Mouse (Mus musculus) CD8-positive naive resting alpha-beta T cell, adult 2 months (primary cell): ENCODE measurements around the gene Cdcp1.

Experiments used
- DNase-seq, 2 experiments: peaks; one replicate each; pipeline ENCODE4 v3.0.0; 2022; ENCODE audit warnings: low read depth in 2 of 2, low spot score in 2 of 2

Cdcp1 gene

GRCm38 (mm10) chr9:123219826-123220225, 4.0 kb upstream of the Cdcp1 start:
- DNase-seq, result no peak

- DNase-seq, result no peak
These were observed 2.5 kb downstream of the Cdcp1 start for GRCm38 (mm10) chr9:123213371-123213770.

DNA sequence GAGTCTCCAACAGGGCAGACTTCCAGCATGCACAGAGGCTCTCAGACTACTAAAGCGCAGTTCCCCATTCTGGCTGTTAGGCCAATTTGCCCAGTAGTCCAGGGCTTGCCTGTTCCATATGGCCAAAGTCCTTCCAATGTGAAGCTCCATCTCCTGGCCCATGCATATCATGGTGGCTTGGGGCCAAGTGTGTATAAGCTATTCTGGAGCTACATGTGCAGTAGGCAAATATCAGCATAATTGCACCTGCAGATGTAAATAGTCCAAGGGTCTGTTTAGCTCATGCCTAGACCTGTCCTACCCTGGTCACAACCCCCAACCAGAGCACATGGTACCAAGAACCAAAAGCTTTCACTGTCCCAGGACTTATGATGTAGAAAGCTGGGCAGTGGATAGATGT, 7.9 kb downstream of the Cdcp1 start:
- DNase-seq, result no peak

DNA sequence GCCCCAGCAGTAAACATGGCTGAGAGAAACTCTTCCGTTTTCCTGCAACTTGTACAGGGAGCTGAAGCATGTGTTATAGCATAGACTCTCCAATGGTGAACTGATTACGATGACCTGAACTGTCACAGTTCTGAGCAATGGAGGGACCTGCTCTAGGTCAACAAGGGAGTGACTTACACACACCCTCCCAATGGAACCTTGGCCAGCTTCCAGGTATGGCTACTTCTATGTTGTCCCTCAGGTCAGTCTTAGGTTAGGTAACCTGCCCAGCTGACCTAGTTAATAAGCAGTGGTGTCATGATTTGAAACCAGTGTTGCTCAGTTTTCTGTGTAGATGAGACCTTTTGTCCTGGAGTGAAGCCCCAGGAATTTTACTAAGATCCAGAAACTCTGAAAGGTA, 8.9 kb downstream of the Cdcp1 start:
- DNase-seq, result no peak

GRCm38 (mm10) chr9:123206526-123206925, 9.3 kb downstream of the Cdcp1 start:
- DNase-seq, result no peak

DNA sequence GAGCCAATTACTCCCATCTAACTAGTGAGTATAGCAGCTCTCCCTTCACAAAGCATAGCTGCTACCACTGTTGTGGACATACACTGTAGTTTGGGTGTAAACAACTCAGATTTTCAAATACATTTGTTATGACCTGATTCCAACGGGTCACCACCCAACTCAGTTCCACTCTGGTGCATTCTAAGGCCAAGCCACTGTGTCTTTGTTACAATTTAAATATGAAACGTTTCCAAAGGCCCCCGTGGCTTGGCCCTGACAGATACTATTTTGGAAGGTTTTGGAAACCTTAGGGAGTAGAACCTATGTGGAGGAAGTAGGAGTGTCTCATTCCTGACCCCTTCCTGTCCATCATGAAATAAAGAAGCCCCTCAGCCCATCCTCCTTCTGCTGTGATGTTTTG, 15.7 kb downstream of the Cdcp1 start:
- DNase-seq, result no peak

DNA sequence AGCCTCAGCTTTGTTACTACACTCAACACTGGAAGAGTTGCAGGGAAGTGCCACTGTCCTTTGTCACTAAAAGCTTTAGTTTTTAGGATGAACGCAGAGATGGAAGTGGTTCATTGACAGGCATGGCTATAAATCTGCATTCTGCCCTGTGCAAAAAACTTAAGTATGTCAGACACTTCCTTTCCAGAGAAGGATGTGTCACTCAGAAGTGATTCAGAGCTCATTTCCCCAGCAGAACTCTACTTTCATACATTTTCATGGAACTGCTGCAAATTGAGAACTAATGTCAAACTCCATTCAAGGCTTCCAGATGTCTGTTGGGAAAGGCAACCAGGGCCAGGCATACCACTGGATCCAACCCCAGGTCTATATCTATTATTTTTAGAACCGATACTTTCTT, 27.6 kb downstream of the Cdcp1 start:
- DNase-seq, result no peak

DNA sequence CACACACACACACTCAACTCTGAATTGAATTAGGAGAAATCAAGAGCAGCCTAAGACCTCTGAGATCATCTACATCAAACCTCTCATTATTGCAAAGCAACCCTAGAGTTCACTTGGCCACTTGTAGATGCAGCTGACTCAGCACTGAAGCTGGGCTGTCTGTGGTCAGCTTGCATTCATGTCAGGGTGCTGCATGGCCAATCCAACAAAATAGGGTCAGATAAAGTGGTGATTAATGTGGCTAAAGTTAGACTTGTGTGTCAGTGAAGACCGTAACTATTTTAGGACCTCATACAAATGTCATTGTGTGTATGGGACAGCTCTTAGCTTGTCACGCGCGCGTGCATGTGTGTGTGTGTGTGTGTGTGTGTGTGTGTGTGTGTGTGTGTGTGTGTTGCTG, 28.2 kb downstream of the Cdcp1 start:
- no peak for DNase-seq

GRCm38 (mm10) chr9:123186151-123186550, 29.7 kb downstream of the Cdcp1 start:
- no peak for DNase-seq

DNA sequence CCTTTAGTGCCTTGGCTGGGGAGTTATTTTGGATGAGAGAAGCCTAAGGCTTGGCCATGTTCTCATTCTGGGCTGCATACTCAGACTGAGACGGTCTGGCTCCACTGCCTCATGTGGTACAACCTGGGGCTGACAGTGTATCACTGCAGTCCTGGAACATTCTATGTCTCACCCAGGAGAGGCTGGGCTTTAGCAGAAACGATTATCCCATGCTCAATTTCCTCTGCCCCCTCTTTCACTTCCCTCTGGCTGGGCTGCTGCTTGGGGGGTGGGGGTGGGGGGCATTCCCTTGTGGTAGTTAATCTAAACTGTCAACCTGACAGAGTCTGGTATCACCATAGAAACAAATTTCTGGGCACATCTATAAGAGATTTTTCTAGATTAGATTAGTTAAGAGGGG, 30.3 kb downstream of the Cdcp1 start:
- DNase-seq, result no peak

- no peak for DNase-seq
These were observed 32.6 kb downstream of the Cdcp1 start for GRCm38 (mm10) chr9:123183226-123183625.

GRCm38 (mm10) chr9:123180003-123180402, 35.8 kb downstream of the Cdcp1 start:
- DNase-seq, result no peak

GRCm38 (mm10) chr9:123177380-123178048, 38.3 kb downstream of the Cdcp1 start:
- no peak for DNase-seq

DNA sequence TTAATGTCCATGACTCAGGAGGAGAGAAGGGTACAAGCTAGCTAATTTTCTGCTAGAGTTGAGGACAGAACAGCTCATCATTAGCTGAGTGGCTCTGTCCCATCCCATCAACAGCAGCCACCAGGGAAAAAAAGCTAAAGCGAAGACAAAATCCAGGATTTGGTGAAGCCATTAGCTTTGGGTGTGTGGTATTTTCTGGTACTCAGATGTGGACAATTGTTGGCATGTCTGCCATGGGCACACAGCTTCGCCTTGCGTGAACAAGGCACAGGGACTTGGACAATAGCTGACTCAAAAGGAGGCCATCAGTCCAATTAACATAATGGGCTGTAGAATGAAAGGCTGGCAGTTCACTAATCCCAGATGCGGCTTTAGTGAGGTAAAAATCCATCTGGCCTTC, 41.5 kb downstream of the Cdcp1 start:
- DNase-seq, result no peak

- no peak for DNase-seq
These were observed 42.1 kb downstream of the Cdcp1 start for GRCm38 (mm10) chr9:123173760-123174159.

DNA sequence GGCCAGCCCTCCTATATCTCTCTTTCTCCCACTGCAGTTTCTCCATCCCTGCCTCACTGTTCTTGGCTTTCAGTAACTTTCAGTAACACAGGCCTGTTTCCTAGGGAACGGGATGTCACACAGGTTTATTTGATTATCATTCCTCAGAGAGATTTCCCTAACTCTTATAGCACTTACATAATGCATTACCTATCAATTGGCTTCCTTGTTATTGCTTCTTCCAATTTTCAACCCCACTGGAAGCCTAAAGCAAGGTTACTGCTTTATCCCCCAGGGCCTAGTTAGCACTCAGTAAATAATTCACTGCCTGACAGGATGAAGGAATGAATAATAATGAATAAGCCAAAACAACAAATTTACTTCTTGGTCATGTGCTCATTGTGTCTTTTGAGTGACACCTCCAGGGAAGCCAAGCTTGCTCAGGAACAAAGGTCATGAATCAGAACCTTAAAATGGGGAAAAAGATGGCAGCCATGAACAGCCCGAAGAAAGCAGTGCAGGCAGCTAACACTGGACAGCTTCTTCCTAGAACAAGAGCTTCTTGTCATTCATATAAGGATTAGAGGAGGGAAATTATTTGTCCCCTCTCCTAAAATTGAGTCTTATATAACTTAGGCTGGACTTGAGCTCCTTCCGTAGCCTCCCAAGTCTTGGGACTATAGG, 49.9 kb downstream of the Cdcp1 start:
- DNase-seq, result no peak

DNA sequence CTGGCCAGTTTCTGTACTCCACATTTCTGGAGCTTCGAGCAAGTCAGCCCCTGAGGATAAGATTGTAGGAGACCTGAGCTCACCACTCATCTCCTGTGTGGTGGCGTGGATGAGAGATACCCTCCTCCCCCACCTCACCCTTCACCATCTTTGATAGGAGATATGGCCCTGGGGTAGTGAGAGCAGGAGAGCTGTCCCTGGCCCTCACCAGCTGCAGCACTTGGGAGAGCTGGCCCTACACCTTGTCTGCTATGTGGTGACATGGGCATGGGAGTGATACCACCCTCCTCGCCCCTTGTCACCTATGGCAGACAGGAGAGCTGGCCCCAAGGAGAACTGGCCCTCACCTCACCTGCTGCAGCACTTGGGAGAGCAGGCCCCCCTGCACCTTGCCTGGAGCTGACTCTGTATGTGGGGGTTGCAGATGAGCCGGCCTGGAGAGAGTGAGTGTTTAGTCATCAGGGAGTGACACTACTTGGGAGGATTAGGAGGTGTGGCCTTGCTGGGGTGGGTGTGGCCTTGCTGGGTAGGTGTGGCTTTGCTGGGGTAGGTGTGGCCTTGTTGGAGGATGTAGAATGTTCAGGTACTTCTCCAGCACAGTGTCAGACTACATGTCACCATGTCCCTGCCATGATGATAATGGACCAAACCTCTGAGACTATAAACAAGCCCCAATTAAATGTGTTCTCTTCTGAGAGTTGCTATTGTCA, 52.7 kb downstream of the Cdcp1 start:
- no peak for DNase-seq

GRCm38 (mm10) chr9:123161792-123162191, 54.0 kb downstream of the Cdcp1 start:
- no peak for DNase-seq

DNA sequence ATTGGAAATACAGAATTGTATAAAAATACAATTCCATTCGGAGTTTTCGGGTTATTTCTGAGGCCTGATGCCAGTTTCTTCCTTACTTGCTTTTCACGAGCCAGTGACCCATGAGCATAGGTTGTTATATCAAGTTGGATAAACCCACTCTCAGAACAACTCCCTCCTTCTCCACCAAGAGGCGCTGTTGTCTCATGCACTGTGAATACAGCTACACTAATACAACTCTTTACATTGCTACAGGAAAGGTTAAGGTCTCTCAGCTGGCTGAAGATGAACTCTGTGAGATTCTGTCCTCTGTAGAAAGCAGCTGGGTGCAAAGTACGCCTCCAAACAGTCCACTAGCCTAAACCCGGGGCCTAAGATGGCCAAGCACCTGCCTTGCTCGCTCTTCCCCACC, 56.5 kb downstream of the Cdcp1 start:
- DNase-seq, result peak; percentile 10 to 53

- DNase-seq, result peak; percentile 10 to 39
These were observed 57.6 kb downstream of the Cdcp1 start for GRCm38 (mm10) chr9:123158125-123158836.

GRCm38 (mm10) chr9:123157699-123158098, 58.1 kb downstream of the Cdcp1 start:
- no peak for DNase-seq

- peak; percentile 45 to 53 for DNase-seq
These were observed 58.9 kb downstream of the Cdcp1 start for GRCm38 (mm10) chr9:123156910-123157361.
